Mouse (Mus musculus) cortical plate, adult 2 months (tissue): ENCODE results near the gene Aftph. TPM values are rescaled to one million over a fixed set of nuclear protein-coding genes. Genes with fewer than 3 reads are reported as not detected.

Experiments
- H3K27ac ChIP-seq: fragments of 200-500 bp; 2 replicates; pipeline ENCODE4 v1.5.1; 2012; ENCODE audit warnings: low read length, control low read depth, inconsistent platforms; ENCODE audit not compliant: insufficient read depth
- H3K4me1 ChIP-seq: fragments of 200-500 bp; 2 replicates; pipeline ENCODE4 v1.6.1; 2011; ENCODE audit warnings: low read length; ENCODE audit not compliant: control insufficient read depth, insufficient read depth
- H3K4me3 ChIP-seq: fragments of 200-500 bp; 2 replicates; pipeline ENCODE4 v1.5.1; 2011; ENCODE audit warnings: mild to moderate bottlenecking, low read length, control low read depth; ENCODE audit not compliant: insufficient read depth
- CTCF ChIP-seq: fragments of 200-500 bp; IDR thresholded peaks from 2 replicates; pipeline ENCODE4 v1.5.1; 2011; ENCODE audit warnings: mild to moderate bottlenecking, control low read depth, low read length; ENCODE audit not compliant: insufficient read depth; ENCODE audit errors: extremely low read depth
- POLR2A ChIP-seq: fragments of 200-500 bp; IDR thresholded peaks from 2 replicates; pipeline ENCODE4 v1.6.1; 2011; ENCODE audit warnings: mild to moderate bottlenecking, low read length, control low read depth; ENCODE audit not compliant: insufficient read depth; ENCODE audit errors: extremely low read depth
- polyA plus RNA-seq: library from polyadenylated mRNA; depleted of rRNA; stranded (reverse); fragments of >200 nt; gene quantifications from 2 replicates; pipeline ENCODE4 v1.2.3, GENCODE M21; 2012

The Aftph gene
- polyA plus RNA-seq, 1 experiment = 82.7 TPM

DNA sequence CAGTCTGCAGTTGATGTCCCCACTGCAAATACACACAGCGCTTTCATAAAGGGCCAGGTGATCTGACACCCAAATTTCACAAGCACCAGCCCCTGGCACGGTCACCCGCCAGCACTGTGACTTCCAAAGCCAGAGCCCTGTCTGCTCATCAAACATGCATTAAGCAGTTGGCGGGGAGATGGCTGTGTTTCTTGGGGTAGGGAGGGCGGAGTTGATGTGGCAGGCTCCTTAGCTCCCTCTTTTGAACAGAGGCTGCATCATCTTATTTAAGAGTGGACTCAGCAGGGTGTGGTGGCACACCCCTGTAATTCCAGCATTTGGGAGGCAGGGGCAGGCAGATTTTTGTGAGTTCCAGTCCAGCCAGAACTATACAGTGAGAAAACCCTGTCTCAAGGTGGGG is 91.9 kb downstream of the Aftph start:
- H3K4me3 ChIP-seq = no peak overlapping the region
- TF ChIP-seq POLR2A (no peak), CTCF (no peak)
- H3K4me1 ChIP-seq = peaks cover 5% of the 10 kb centered on the region; the same call in 1 of the 2 replicates
- no peak overlapping the region for H3K27ac ChIP-seq

DNA sequence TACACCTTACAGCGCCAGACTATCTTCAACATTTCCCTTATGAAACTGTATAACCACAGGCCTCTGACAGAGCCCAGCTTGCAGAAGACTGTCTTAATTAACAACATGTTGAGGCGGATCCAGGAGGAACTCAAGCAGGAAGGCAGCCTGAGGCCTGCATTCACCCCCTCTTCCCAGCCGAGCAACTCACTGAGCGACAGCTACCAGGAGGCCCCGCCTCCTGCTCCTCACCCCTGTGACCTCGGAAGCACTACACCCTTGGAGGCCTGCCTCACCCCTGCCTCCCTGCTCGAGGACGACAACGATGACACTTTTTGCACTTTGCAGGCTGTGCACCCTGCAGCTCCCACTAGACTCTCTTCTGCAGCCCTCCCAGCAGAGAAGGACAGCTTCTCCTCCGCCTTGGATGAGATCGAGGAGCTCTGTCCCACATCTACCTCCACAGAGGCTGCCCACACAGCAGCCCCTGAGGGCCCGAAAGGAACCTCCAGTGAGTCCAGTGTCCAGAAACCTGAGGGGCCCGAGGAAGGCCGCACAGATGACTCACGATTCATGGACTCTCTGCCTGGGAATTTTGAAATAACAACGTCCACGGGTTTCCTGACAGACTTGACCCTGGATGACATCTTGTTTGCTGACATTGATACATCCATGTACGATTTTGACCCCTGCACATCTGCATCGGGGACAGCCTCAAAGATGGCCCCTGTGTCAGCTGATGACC is 93.3 kb downstream of the Aftph start:
- Histone ChIP-seq H3K27ac (no peak overlapping the region), H3K4me1 (peaks cover 5% of the 10 kb centered on the region; the same call in 1 of the 2 replicates), H3K4me3 (no peak overlapping the region)
- TF ChIP-seq POLR2A (no peak), CTCF (no peak)

DNA sequence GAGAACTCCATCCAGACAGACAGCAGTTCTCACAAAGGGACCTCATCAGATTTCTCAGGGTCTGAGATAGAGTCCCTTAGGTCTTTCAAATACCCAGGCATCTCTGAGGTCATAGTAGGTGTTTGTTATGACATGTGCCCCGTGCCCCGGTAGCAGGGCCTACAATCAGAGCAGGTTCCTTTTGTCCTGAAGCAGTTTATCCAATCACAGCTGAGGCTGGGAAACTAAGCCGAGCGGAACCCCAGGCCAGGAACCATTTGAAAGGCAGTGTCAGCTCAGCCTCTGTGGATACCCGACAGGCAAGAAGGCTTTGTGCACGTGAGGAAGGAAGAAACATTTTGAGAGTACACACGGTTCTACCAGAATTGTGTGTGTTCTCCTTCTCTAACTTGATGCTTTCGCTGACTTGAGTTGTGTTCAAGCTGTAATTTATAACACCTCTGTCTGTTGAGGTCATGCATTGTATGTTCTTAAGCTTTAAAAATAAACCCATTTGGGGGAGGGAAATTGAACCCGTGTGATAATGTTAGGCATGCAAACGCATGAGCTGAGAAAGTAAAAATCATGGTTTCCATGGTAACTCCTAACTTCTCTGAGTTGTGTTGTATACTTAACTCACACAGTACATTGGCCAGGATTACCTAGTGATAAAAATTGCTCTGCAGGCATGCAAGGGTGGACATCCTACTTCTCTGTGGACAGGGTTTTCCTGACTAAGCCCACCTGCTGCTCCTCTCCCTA is 94.2 kb downstream of the Aftph start:
- Histone ChIP-seq H3K27ac (no peak overlapping the region), H3K4me3 (no peak overlapping the region), H3K4me1 (peaks cover 5% of the 10 kb centered on the region; the same call in 1 of the 2 replicates)
- TF ChIP-seq CTCF (no peak), POLR2A (no peak)

DNA sequence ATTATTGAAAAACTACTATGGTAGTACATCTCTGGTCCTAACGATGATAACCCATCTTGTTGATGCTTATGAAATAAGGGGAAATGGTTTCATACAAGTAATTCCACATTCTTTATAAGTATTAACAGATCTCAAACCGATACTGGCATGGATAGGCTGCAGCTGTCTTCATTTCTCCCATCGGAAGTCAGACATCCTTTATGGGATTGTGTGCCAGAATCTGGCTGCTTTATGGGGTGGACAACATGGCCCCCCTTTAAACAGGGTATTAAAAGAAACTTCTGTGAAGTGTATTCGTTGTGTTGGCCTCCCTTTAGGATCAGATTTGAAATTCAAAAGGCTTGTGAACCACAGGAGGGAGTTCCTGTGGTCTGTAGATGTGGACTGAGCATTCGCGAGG is 95.2 kb downstream of the Aftph start:
- TF ChIP-seq CTCF = no peak
- no peak for TF ChIP-seq POLR2A
- H3K27ac ChIP-seq = no peak overlapping the region
- H3K4me1 ChIP-seq = peaks cover 5% of the 10 kb centered on the region; the same call in 1 of the 2 replicates
- no peak overlapping the region for H3K4me3 ChIP-seq

DNA sequence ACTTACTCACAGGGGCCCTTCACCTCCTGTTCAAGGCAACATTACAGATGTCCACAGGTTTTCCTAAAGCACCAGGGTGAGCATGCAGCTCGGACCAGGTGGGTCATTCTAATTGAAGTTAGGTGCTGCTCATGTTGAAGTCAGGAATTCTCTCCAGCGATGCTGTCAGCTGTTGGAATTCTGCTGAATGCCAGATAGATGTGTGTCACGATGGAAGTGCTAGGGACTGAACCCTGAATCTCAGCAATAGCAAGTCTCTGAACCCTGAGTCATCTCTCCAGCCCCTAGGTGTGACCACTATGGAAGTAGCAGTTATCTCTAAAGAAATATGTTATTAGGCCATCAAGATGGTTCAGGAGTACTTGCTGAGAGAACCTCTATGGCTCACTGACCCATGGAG is 95.9 kb downstream of the Aftph start:
- peaks cover 3% of the 10 kb centered on the region; the same call in 1 of the 2 replicates for H3K4me1 ChIP-seq
- H3K27ac ChIP-seq = no peak overlapping the region
- no peak overlapping the region for H3K4me3 ChIP-seq
- TF ChIP-seq POLR2A (no peak), CTCF (no peak)

DNA sequence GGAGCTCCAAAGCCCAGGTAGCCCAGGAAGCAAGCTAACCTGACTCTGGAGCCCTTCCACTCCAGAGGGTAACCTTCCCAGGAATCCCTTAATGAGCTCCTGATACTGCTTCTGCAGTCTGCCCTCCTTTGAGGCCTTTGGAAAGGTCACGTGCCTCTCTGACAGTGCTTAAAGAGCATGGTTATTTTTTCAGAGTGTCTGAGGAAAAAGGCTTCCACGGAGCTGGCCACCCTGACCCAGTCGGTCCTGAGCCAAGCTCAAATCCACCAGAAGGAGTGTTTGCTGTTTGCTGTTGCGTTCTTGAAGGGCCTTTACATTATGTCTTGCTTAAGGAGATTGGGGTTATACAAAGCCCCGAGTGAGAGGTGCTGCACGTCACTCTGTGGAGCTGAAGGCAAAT is 96.5 kb downstream of the Aftph start:
- Histone ChIP-seq H3K4me1 (peaks cover 3% of the 10 kb centered on the region; the same call in 1 of the 2 replicates), H3K4me3 (no peak overlapping the region), H3K27ac (no peak overlapping the region)
- TF ChIP-seq POLR2A (no peak), CTCF (no peak)

DNA sequence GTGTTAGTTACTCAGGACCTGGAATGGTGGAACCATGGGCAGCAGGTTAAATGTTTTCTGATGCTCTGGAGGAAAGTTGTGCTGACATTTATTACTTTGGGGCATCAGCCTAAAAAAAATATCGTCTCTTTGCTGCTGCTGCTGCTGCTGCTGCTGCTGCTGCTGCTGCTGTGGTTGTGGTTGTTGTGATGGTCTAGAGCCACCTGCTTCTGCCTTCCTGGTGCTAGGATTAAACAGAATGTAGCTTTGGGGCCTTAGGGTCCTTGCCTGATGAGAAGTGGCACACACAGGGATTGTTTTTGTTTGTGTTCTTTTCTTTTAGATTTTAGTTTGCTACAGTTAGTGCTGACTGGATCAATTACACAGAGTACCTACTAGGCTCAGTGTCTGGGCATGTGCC is 97.2 kb downstream of the Aftph start:
- no peak for TF ChIP-seq POLR2A
- Histone ChIP-seq H3K27ac (no peak overlapping the region), H3K4me1 (peaks cover 5% of the 10 kb centered on the region; the same call in 1 of the 2 replicates)

DNA sequence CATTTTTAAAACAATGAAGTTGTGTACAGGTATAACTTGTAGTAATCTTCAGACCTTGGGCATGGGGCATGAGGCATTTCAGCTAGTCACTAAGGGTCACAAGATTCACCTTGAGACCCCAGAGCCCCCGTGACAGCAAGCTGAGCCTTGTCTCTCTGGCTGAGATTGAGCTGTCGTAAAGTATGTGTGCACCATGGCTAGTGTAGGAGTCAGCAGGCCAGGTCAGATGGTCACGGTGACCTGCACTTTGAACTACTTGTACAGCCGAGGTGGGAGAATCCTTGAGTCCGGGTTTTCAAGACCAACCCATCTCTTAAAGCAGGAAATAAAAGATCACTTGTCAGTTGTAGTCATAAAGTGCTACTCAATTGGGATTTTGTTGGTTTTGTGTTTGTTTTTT is 98.2 kb downstream of the Aftph start:
- TF ChIP-seq POLR2A (no peak), CTCF (no peak)
- Histone ChIP-seq H3K4me3 (no peak overlapping the region), H3K27ac (no peak overlapping the region), H3K4me1 (peaks cover 5% of the 10 kb centered on the region; the same call in 1 of the 2 replicates)

More for the DNA sequence above, 97.2 kb downstream of the Aftph start:
- H3K4me3 ChIP-seq = no peak overlapping the region

DNA sequence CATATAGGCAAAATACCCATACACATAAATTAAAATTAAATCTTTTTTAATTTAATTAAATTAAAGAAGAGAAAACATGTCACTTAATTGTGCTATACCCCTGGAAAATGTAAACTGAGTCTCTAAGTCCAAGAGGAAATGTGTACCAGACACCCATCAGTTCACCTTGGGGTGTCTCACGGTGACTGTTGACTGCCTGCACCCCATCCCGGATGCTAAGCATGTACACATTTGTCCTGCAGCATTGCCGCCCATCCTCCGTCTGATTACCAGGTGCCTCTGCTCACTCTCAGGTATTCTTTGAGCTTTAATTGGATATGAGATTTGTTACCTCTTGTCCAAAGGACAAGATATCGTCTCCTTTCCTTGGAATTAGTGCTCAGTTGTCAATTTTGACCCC is 99.1 kb downstream of the Aftph start:
- Histone ChIP-seq H3K27ac (no peak overlapping the region), H3K4me3 (no peak overlapping the region), H3K4me1 (peaks cover 1% of the 10 kb centered on the region; the same call in 1 of the 2 replicates)
- TF ChIP-seq POLR2A (no peak), CTCF (no peak)
